Mouse (Mus musculus) spleen, postnatal 36 days (tissue): ENCODE data around the gene Acat2.
"Not testable (repeated sequence)": the region's sequence is repeated elsewhere in the genome, so short reads cannot be mapped to it uniquely, and the experiment has no call there.

Source experiments
- DNase-seq, 2 experiments: peaks; one replicate each; pipeline ENCODE4 v3.0.0; 2022; ENCODE audit warnings: low spot score in 2 of 2, mixed read lengths in 1 of 2

Gene Acat2

DNA sequence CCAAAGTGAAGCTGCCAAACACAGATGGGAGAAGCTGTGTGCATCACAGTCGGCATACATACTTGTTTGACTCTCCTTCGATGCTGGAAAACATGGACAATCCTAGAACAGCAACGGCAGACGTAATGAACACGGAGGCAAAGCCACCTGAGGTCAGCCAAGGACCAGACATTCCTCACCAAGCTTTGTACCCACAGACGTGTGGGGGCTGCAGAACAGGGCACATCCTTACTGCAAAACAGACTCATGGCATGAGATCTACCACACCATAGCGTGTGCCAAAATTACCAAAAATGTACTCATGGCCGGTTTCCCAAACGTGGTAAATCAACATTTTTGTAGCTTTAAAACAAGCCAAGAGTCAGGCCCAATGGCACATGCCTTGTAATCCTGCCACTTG, 54.1 kb downstream of the Acat2 start:
- DNase-seq: no peak

GRCm38 (mm10) chr17:12905810-12906209, 54.7 kb downstream of the Acat2 start:
- no peak for DNase-seq

- no peak for DNase-seq
Observed at GRCm38 (mm10) chr17:12904349-12904748, 56.2 kb downstream of the Acat2 start.

DNA sequence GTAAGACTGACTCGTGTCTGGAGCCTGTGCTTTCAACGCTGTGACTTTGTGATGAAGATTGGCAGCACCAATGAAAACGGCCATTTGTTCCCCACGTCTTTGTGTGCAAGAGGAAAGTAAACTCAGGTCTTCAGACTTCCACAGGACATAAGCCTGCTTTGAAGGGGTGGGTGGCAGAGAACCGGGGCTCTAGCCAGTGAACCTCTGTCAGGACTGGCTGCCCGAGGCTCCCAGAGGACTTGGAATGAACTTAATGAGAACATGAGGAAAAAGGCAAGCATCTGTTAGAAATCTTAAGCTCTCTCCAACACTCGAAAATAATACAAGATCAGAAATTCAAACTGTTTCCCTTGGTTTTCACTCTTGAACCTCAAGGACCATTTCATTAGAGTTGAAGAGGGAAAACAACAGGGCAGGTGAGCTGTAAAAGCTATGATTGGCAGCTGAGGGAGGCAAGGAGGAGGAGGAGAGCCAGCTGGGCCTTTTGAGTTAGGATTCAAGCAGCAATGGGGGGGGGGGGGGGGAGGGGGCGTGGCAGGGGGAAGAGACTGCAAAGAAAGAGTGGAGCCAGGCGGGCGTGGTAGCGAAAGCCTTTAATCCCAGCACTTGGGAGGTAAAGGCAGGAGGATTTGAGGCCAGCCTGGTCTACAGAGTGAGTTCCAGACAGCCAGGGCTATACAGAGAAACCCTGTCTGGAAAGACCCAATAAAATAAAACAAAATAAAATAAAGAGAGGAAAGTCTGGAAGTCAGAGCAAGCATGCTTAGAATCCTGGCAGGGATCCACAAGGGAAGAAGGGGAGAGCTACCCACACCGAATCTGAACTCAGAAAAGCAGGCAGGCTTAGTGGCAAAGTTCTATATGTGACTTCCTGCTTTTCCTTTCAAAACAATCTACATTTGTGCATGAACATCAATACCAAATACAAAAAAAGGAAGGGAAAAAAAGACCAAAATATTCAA, 56.9 kb downstream of the Acat2 start:
- DNase-seq: no peak

DNA sequence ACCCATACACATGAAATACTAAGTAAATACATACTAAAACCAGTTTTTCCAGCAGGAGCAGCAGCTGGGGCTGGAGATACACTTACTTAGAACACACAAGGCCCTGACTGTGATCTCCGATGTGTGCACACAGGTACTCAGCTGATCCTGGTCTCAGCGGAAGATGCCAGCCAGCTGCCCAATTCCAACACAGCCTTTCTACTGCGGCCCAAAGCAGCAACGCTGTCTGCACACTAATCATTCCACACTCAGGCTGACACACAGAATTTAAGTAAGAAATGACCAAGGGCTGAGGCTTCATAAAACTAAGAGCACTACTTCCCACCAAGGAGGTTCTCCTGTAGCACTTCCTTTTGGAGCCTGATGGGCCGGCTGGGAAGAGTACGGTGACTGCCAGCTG, 58.3 kb downstream of the Acat2 start:
- no peak for DNase-seq

- DNase-seq: not testable (repeated sequence)
Observed at GRCm38 (mm10) chr17:12898607-12899006, 61.9 kb downstream of the Acat2 start.

- DNase-seq: no peak
Observed at GRCm38 (mm10) chr17:12897674-12898073, 62.9 kb downstream of the Acat2 start.
